Mouse (Mus musculus) kidney, adult 9 months (tissue): ENCODE data around the gene Larp1.

Experiments used
- DNase-seq: peaks from one replicate; pipeline ENCODE4 v3.0.0; 2022

Larp1 gene

GRCm38 (mm10) chr11:58003734-58004133 is 5.1 kb upstream of the Larp1 start:
- no peak for DNase-seq

- DNase-seq, result no peak
Observed at GRCm38 (mm10) chr11:58005110-58005509, 3.8 kb upstream of the Larp1 start.

GRCm38 (mm10) chr11:58008013-58008412 is 851 bp upstream of the Larp1 start:
- no peak for DNase-seq

- peak; percentile 82 for DNase-seq
Observed at GRCm38 (mm10) chr11:58008437-58009050, 320 bp upstream of the Larp1 start.

- peak; percentile 63 for DNase-seq
Observed at GRCm38 (mm10) chr11:58009516-58010141, 765 bp downstream of the Larp1 start.

- DNase-seq, result no peak
Observed at GRCm38 (mm10) chr11:58010226-58010781, 1.4 kb downstream of the Larp1 start.

- DNase-seq, result no peak
Observed at GRCm38 (mm10) chr11:58010930-58011329, 2.1 kb downstream of the Larp1 start.

- DNase-seq, result no peak
Observed at GRCm38 (mm10) chr11:58011813-58012212, 2.9 kb downstream of the Larp1 start.

- DNase-seq, result no peak
Observed at GRCm38 (mm10) chr11:58012674-58013073, 3.8 kb downstream of the Larp1 start.

- no peak for DNase-seq
Observed at GRCm38 (mm10) chr11:58013100-58013499, 4.2 kb downstream of the Larp1 start.

GRCm38 (mm10) chr11:58014604-58015003 is 5.7 kb downstream of the Larp1 start:
- DNase-seq, result no peak

GRCm38 (mm10) chr11:58015339-58015738 is 6.5 kb downstream of the Larp1 start:
- no peak for DNase-seq

- DNase-seq, result no peak
Observed at GRCm38 (mm10) chr11:58016371-58016770, 7.5 kb downstream of the Larp1 start.

- no peak for DNase-seq
Observed at GRCm38 (mm10) chr11:58017422-58017821, 8.6 kb downstream of the Larp1 start.

GRCm38 (mm10) chr11:58018287-58018686 is 9.4 kb downstream of the Larp1 start:
- peak; percentile 52 for DNase-seq

GRCm38 (mm10) chr11:58018701-58019100 is 9.8 kb downstream of the Larp1 start:
- DNase-seq, result no peak

GRCm38 (mm10) chr11:58021095-58021494 is 12.2 kb downstream of the Larp1 start:
- no peak for DNase-seq

- DNase-seq, result no peak
Observed at GRCm38 (mm10) chr11:58021618-58022017, 12.8 kb downstream of the Larp1 start.

- peak; percentile 32 for DNase-seq
Observed at GRCm38 (mm10) chr11:58024271-58024670, 15.4 kb downstream of the Larp1 start.

GRCm38 (mm10) chr11:58024671-58025070 is 15.8 kb downstream of the Larp1 start:
- DNase-seq, result no peak

- peak; percentile 62 for DNase-seq
Observed at GRCm38 (mm10) chr11:58025881-58026280, 17.0 kb downstream of the Larp1 start.

GRCm38 (mm10) chr11:58026337-58026736 is 17.5 kb downstream of the Larp1 start:
- DNase-seq, result no peak

GRCm38 (mm10) chr11:58026860-58027259 is 18.0 kb downstream of the Larp1 start:
- no peak for DNase-seq

GRCm38 (mm10) chr11:58028981-58029380 is 20.1 kb downstream of the Larp1 start:
- no peak for DNase-seq

- DNase-seq, result no peak
Observed at GRCm38 (mm10) chr11:58029869-58030268, 21.0 kb downstream of the Larp1 start.
